Mouse (Mus musculus): Measurements from ENCODE around the gene Vmn1r17. TPM values are rescaled to one million over a fixed set of nuclear protein-coding genes. Genes with fewer than 3 reads are reported as not detected.

Vmn1r17 gene
- not detected in 2 replicates for polyA plus RNA-seq (2012; rRNA removed; ENCODE audit: low replicate concordance)

DNA sequence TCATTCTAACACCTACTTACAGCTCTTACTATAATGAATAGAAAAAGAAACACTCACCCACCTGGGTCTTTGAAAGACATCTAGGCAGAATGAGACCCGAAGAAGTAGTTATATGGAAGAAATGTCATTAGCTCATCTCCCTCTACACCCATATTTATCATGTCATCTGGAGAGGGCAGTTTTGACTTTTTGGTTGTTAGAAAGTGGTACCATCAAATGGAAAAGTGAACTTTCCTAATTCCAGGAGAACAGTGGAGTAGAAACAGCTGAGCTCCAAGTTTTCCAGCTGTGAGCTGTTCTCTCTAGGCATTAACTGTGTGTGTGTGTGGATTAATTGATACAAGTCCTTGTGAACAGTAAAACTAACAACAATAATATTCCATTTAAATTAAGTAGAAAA lies at the start of gene Vmn1r17:
Gene Vmn1r17 (minus strand): TSS at position 101 of the 400 bp plus-strand sequence.

DNA sequence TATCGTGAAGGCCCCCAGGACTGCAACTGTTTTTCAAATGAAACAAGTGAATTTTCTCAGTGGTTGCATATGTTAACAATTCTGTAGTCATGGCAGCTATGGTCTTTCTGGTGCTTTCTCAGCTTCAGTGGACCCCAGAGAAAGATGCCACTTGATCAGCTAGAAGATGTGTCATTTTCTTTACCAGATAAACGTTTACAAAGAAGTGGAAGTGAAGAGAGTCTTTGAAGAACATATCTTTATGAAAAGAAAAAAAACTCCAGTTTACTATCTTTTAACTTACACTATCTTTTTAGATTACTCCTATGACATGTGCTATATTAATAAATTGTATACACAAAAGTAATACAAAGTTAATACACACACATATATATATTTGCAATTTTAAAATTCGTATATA lies 40.0 kb upstream of the Vmn1r17 start, which contains the start of gene Vmn1r19:
Gene Vmn1r19 (plus strand): TSS at position 301 of the 400 bp plus-strand sequence.

GRCm38 (mm10) chr6:57395683-57396082 lies 32.2 kb upstream of the Vmn1r17 start, which contains the start of gene Vmn1r18:
Gene Vmn1r18 (minus strand): TSS chr6:57395783.

GRCm38 (mm10) chr6:57329394-57329793 lies 34.1 kb downstream of the Vmn1r17 start, which contains the start of gene Vmn1r16:
Gene Vmn1r16 (minus strand): TSS chr6:57329494.

Other genes starting within 250 kb of the Vmn1r17 start
- not detected in 2 replicates for gene Vmn1r11, start 230.3 kb downstream of the Vmn1r17 start, polyA plus RNA-seq (2012; rRNA removed; ENCODE audit: low replicate concordance)
- gene Vmn1r12, start 206.8 kb downstream of the Vmn1r17 start, polyA plus RNA-seq (2012; rRNA removed; ENCODE audit: low replicate concordance): not detected in 2 replicates
- not detected in 2 replicates for gene Vmn1r13, start 160.4 kb downstream of the Vmn1r17 start, polyA plus RNA-seq (2012; rRNA removed; ENCODE audit: low replicate concordance)
- gene Vmn1r14, start 132.0 kb downstream of the Vmn1r17 start, polyA plus RNA-seq (2012; rRNA removed; ENCODE audit: low replicate concordance): not detected in 2 replicates
- not detected in 2 replicates for gene Vmn1r15, start 105.8 kb downstream of the Vmn1r17 start, polyA plus RNA-seq (2012; rRNA removed; ENCODE audit: low replicate concordance)
- gene Vmn1r16, start 34.2 kb downstream of the Vmn1r17 start, polyA plus RNA-seq (2012; rRNA removed; ENCODE audit: low replicate concordance): not detected in 2 replicates
- not detected in 2 replicates for gene Vmn1r18, start 32.1 kb upstream of the Vmn1r17 start, polyA plus RNA-seq (2012; rRNA removed; ENCODE audit: low replicate concordance)
- not detected in 2 replicates for gene Vmn1r19, start 40.1 kb upstream of the Vmn1r17 start, polyA plus RNA-seq (2012; rRNA removed; ENCODE audit: low replicate concordance)
- not detected in 2 replicates for gene Vmn1r20, start 65.2 kb upstream of the Vmn1r17 start, polyA plus RNA-seq (2012; rRNA removed; ENCODE audit: low replicate concordance)
- 2.3 and 2.4 TPM in 2 replicates for gene Ppm1k, start 171.7 kb upstream of the Vmn1r17 start, polyA plus RNA-seq (2012; rRNA removed; ENCODE audit: low replicate concordance)
- 5.0 and 7.7 TPM in 2 replicates for gene Herc6, start 217.3 kb upstream of the Vmn1r17 start, polyA plus RNA-seq (2012; rRNA removed; ENCODE audit: low replicate concordance)